Mouse (Mus musculus) gastrocnemius, postnatal 10 days (tissue): ENCODE measurements around the gene Suv39h1. TPM values are rescaled to one million over a fixed set of nuclear protein-coding genes. Genes with fewer than 3 reads are reported as not detected.
"Not testable (repeated sequence)": the region's sequence is repeated elsewhere in the genome, so short reads cannot be mapped to it uniquely, and the experiment has no call there.

ENCODE experiments used
- DNase-seq: peaks from one replicate; pipeline ENCODE4 v3.0.0; 2021; ENCODE audit warnings: mixed read lengths
- total RNA-seq, 2 experiments: library from RNA; stranded (reverse); gene quantifications; 2 replicates each; pipeline ENCODE4 v1.2.3; 2021

The Suv39h1 gene
- total RNA-seq, 2 experiments from 2014 or later, result 6.4 to 8.6 TPM

DNA sequence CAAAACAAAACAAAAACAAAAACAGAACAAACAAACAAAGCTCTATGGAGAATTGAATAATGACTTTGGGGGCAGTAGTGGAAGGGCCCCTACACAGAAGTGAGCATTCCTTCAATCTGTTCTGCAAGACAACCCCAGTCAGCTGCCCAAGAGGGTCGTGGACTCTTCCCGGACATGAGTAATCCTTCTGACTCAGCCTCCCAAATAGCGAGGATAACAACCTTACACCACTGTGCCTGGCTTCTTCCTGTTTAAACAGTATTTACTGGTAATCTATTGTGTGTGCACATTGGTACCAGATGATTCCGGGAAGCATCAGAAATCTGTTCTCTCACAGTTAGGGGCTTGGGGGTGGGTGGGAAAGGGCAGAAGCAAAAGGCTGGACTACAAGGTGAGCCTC is 47.7 kb downstream of the Suv39h1 start:
- no peak for DNase-seq

DNA sequence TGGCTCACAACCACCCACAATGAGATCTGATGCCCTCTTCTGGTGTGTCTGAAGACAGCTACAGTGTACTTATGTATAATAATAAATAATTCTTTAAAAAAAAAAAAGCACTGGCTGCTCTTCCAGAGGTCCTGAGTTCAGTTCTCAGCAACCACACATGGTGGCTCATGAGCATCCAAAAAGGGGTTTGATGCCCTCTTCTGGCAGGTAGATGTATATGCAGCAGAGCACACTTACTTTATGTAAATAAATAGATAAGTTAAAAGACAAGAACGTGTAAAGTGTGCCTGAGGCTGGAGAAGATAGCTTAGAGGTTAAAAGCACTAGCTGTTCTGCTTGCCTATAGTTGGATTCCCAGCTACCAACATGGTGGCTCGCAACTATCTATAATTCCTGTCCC is 49.8 kb downstream of the Suv39h1 start:
- DNase-seq, result no peak

DNA sequence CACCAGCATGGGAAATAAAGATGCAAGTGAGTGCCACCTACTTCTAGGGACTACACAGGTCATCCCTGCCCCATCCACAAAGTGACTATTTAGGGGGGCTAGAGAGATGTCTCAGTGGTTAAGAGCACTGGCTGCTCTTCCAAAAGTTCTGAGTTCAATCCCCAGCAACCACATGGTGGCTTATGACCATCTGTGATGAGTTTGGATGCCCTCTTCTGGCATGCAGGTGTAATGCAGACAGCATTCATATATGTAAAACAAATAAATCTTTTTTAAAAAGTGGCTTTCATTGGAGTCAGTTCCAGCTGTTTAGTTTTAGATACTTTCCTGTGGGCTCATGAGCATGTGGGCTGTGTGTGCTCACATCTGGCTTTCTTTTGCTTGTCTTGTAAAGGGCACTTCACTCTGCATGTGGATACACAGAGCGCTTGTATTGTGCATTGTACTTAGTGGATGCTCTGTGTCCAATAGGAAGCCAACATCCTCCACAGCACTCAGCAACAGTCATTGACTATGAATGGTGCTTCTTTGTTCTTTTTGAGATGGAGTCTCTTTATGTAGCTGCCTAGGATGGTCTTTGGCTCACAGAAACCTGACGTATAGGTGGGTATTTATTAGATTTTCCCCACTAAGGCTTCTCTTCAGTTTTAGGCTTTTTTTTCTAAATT is 54.3 kb downstream of the Suv39h1 start:
- DNase-seq, result no peak

DNA sequence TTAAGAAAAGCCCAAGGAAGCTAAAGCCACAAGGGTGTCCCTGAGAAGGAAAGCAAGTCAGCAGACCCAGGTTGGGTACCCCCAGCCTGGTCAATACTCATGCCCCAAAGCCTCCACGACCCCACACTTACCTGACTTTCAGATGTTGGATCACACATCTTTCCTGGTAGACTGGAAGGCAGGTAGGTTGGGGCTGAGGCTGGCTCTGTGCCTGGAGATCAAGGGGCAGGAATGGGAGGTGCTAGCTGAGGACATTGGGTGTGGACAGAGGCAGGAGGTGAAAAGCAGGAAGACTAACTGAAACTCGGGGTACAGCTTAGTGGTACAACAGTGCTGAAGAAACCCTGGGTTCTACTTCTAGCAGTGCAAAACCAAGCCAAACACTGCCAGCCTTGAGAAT is 56.3 kb downstream of the Suv39h1 start, which contains the start of gene Glod5:
TSS of gene Glod5 (minus strand) at position 207 of the 400 bp plus-strand sequence.
- no peak for DNase-seq

DNA sequence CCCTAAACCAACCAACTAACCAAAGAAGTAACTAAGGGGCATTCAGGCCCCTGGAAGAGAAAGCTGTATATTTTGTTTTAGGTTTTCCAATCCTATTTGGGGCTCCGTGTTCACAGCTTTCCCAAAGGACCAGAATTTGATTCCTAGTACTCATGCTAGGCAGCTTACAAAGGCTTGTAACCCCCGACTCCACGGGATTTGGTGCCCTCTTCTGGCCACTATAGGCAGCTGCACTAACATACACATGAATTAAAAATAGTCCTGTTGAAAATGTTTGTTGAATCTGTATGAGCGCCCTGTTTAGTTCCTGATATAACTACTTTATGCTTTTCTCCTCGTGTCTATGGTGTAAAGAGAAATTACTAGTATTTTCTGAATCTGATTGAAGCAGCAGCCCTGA is 57.4 kb downstream of the Suv39h1 start:
- DNase-seq, result peak; percentile 11

DNA sequence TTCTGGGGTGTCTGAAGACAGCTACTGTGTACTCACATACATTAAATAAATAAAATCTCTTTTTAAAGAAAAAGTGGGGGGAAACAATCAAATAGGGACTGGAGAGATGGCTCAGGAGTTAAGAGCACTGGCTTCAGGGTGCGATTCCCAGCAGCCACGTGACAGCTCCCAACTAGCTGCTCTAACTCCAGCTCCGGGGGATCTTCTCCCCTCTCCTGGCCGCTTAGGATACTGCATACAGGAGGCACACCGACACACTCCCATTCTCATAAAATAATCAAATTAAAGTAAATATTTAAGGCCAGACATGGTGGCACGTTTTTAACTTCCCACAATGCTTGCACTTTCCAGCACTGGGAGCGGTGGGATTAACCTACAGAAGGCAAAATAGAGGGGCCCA is 58.9 kb downstream of the Suv39h1 start:
- DNase-seq, result not testable (repeated sequence)

DNA sequence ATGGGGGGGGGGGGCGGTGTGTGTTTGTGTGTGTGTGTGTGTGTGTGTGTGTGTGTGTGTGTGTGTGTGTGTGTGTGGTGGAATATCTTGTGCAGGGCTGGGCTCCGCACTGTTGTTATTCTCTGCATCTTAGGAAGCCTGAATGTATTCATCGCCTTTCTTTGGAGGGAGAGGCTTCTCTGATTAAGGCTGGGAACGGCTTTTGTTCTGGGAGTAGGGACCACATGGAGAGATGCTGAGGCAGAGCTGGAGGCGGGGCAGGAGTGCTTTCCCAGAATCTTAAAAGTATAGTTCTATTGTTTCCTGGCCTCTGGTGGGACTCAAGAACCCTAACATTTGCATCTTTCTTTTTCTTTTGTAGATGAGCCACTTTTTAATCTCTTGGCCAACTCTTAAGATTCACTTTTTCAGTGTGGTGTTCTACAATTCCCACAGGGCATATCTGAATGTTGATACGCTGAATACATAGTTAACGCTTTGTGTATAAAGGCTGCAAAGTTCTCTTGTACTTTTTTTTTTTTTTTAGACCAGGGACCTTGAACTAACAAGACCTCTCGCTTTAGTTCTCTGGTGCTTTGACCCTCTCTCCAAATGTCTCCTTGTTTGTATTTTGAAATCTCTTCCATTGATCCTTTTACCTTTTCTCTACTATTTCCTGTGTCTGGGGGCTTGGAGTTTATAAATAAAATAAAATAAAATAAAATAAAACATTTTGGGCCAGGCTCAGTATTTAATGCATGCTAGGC is 60.8 kb downstream of the Suv39h1 start:
- no peak for DNase-seq

DNA sequence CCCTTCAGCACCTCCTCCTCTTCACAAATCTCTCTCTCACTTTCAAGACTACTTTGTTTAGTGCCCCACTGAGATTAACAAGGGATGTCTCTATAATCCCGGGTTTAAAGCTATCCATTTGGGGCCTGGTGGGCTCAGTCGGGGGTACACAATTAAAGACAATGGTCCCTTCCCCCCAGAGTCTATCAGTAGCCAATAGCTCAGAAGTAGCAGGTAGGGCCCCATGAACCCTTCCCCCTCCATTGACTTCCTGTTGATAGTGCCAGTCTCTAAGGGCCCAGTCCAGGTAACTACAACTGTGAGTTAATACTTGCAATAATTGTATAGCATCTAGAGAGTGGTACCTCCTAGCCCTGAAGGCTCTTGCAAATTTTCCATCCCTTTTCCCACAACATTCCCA is 61.4 kb downstream of the Suv39h1 start:
- DNase-seq, result no peak

Other genes starting within 250 kb of the Suv39h1 start
- 10 to 100 TPM; 21.3 to 27.8 TPM for gene Otud5, start 233.4 kb downstream of the Suv39h1 start, total RNA-seq
- 1 to 10 TPM; 1.1 to 2.4 TPM for gene Pim2, start 196.5 kb downstream of the Suv39h1 start, total RNA-seq
- 10 to 100 TPM in 1 of 2 experiments, 1 to 10 TPM in 1; 10.0 to 14.8 TPM for gene Slc35a2, start 190.7 kb downstream of the Suv39h1 start, total RNA-seq
- 10 to 100 TPM; 32.2 to 38.5 TPM for gene Pqbp1, start 175.5 kb downstream of the Suv39h1 start, total RNA-seq
- gene Timm17b, start 175.4 kb downstream of the Suv39h1 start, total RNA-seq, result 10 to 100 TPM; 48.2 to 51.1 TPM
- not detected for gene Gm10491, start 166.9 kb downstream of the Suv39h1 start, total RNA-seq
- gene Gm10490, start 165.2 kb downstream of the Suv39h1 start, total RNA-seq, result not detected
- gene Pcsk1n, start 154.9 kb downstream of the Suv39h1 start, total RNA-seq, result under 1 TPM; 0.16 to 0.52 TPM
- not detected for gene Eras, start 146.2 kb downstream of the Suv39h1 start, total RNA-seq
- 1 to 10 TPM; 6.4 to 8.0 TPM for gene Hdac6, start 126.9 kb downstream of the Suv39h1 start, total RNA-seq
- under 1 TPM; 0.12 to 0.41 TPM for gene Gata1, start 96.7 kb downstream of the Suv39h1 start, total RNA-seq
- gene Glod5, start 56.3 kb downstream of the Suv39h1 start, total RNA-seq, result not detected
- 1 to 10 TPM; 1.3 to 1.9 TPM for gene Was, start 15.7 kb upstream of the Suv39h1 start, total RNA-seq
- gene Wdr13, start 58.1 kb upstream of the Suv39h1 start, total RNA-seq, result 10 to 100 TPM; 21.8 to 25.4 TPM
- 100 to 1,000 TPM; 291 to 335 TPM for gene Rbm3, start 71.1 kb upstream of the Suv39h1 start, total RNA-seq
- gene Tbc1d25, start 101.4 kb upstream of the Suv39h1 start, total RNA-seq, result 1 to 10 TPM; 3.5 to 3.6 TPM
- gene Ebp, start 118.8 kb upstream of the Suv39h1 start, total RNA-seq, result 10 to 100 TPM; 17.9 to 18.2 TPM
- 1 to 10 TPM; 3.9 to 5.1 TPM for gene Porcn, start 131.8 kb upstream of the Suv39h1 start, total RNA-seq
- 10 to 100 TPM; 12.1 to 13.6 TPM for gene Ftsj1, start 177.6 kb upstream of the Suv39h1 start, total RNA-seq
- gene Slc38a5, start 196.4 kb upstream of the Suv39h1 start, total RNA-seq, result under 1 TPM; 0.33 to 0.97 TPM